Mouse (Mus musculus): ENCODE measurements around the gene Tom1l1. TPM values are rescaled to one million over a fixed set of nuclear protein-coding genes. Genes with fewer than 3 reads are reported as not detected.
A peak's percentile ranks its signal among the peaks of the same experiment; 100 is the strongest.

The Tom1l1 gene
- total and polyA plus RNA-seq, 2 experiments, result 4.7 to 20.9 TPM

DNA sequence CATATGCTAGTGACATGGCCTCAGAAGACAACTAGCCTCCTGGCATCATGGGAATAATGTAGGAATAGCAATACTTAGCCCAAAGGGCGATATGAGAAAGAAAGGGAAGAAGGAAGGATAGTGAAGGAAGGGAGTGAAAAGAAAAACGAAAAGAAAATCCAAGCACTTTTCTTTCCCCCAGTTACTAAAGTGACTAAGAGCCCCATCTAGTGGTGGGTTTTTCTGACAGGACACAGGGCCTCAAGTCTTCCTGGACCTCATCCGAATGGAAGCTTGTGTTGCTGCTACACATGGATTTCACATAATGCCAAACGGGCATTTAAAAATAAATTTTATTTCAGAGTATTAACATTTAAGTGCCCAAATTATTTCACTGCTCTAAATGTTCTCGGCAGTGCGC, 64.7 kb downstream of the Tom1l1 start:
- TF ChIP-seq CTCF (IDR thresholded peaks at IDR 0.05; ENCODE audit: low read depth, low read length), result peak; percentile 45
- TF ChIP-seq POLR2A (IDR thresholded peaks at IDR 0.05; ENCODE audit: extremely low read depth, insufficient read depth, low read length), result no peak
- 45% methylated on average over 6 of the region's 6 CpGs for WGBS
- no peak overlapping the region for H3K27ac ChIP-seq (replicated peaks; ENCODE audit: insufficient read depth, low read depth, low read length)
- no peaks in the 10 kb centered on the region for H3K27me3 ChIP-seq (ENCODE audit: control insufficient read depth, insufficient read depth, low read length)
- peak; percentile 35 for DNase-seq (ENCODE audit: extremely low read depth, low read depth, low spot score)
- H3K36me3 ChIP-seq (ENCODE audit: control insufficient read depth, insufficient read depth, low read length), result no peaks in the 10 kb centered on the region
- no peak overlapping the region for H3K9ac ChIP-seq (ENCODE audit: low read depth, low read length)
- H3K4me3 ChIP-seq (ENCODE audit: insufficient read depth, low read depth, low read length), result no peak overlapping the region
- no peaks in the 10 kb centered on the region; the same call in 1 of the 2 replicates for H3K4me1 ChIP-seq (ENCODE audit: control insufficient read depth, insufficient read depth, low read length)
- H3K79me2 ChIP-seq (ENCODE audit: control insufficient read depth, insufficient read depth, low read length), result no peaks in the 10 kb centered on the region

DNA sequence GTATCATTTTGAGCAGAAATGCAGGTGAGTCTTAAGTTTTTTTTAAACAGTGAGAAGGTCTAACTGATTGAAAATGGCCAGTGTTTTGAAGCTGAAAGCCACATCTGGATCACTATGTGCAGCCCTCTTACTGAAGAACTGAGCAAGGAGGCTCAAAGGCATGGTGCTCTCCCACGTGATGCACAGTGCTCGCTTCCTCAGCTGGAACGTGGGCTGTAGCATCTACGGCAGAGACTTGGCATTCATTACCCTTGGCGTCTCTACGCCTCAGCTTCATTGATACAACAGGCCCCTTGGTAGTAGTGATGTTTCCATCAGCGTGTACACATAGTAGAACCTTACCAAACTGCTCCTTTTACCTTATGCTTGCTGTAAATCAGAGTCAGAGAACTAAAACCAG, 65.7 kb downstream of the Tom1l1 start:
- Histone ChIP-seq H3K4me3 (ENCODE audit: insufficient read depth, low read depth, low read length) (no peak overlapping the region), H3K27ac (replicated peaks; ENCODE audit: insufficient read depth, low read depth, low read length) (no peak overlapping the region), H3K36me3 (ENCODE audit: control insufficient read depth, insufficient read depth, low read length) (no peaks in the 10 kb centered on the region), H3K4me1 (ENCODE audit: control insufficient read depth, insufficient read depth, low read length) (no peaks in the 10 kb centered on the region; the same call in 1 of the 2 replicates), H3K79me2 (ENCODE audit: control insufficient read depth, insufficient read depth, low read length) (no peaks in the 10 kb centered on the region), H3K9ac (ENCODE audit: low read depth, low read length) (no peak overlapping the region), H3K27me3 (ENCODE audit: control insufficient read depth, insufficient read depth, low read length) (no peaks in the 10 kb centered on the region)
- WGBS, result 91% methylated on average over 7 of the region's 7 CpGs
- DNase-seq (ENCODE audit: extremely low read depth, low read depth, low spot score), result no peak
- TF ChIP-seq CTCF (IDR thresholded peaks at IDR 0.05; ENCODE audit: low read depth, low read length), result no peak

DNA sequence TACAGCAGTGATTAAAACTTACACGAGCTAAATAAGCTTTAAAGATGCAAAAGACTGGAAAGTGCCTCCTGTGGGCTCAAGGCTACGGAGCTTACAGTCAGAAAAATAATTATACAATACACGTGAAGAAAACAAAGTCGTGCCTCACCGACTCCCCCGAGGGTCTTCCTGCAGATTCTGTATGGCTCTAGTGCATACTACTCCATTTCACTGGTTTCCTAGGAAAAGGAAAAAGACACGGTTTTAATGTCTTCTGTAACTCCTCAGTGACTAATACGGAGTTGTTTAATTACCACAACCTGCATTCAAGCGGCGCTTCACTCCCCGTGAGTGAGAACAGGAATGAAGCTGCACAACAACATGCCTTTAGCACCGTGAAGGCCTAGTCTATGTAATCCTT, 66.1 kb downstream of the Tom1l1 start:
- 91% methylated on average over 12 of the region's 12 CpGs for WGBS
- no peaks in the 10 kb centered on the region for H3K27me3 ChIP-seq (ENCODE audit: control insufficient read depth, insufficient read depth, low read length)
- no peak overlapping the region for H3K9ac ChIP-seq (ENCODE audit: low read depth, low read length)
- no peaks in the 10 kb centered on the region for H3K79me2 ChIP-seq (ENCODE audit: control insufficient read depth, insufficient read depth, low read length)
- no peak overlapping the region for H3K27ac ChIP-seq (replicated peaks; ENCODE audit: insufficient read depth, low read depth, low read length)
- H3K4me3 ChIP-seq (ENCODE audit: insufficient read depth, low read depth, low read length), result no peak overlapping the region
- no peak for TF ChIP-seq POLR2A (IDR thresholded peaks at IDR 0.05; ENCODE audit: extremely low read depth, insufficient read depth, low read length)
- TF ChIP-seq CTCF (IDR thresholded peaks at IDR 0.05; ENCODE audit: low read depth, low read length), result no peak
- DNase-seq (ENCODE audit: extremely low read depth, low read depth, low spot score), result no peak
- H3K36me3 ChIP-seq (ENCODE audit: control insufficient read depth, insufficient read depth, low read length), result no peaks in the 10 kb centered on the region
- H3K4me1 ChIP-seq (ENCODE audit: control insufficient read depth, insufficient read depth, low read length), result no peaks in the 10 kb centered on the region; the same call in 1 of the 2 replicates

DNA sequence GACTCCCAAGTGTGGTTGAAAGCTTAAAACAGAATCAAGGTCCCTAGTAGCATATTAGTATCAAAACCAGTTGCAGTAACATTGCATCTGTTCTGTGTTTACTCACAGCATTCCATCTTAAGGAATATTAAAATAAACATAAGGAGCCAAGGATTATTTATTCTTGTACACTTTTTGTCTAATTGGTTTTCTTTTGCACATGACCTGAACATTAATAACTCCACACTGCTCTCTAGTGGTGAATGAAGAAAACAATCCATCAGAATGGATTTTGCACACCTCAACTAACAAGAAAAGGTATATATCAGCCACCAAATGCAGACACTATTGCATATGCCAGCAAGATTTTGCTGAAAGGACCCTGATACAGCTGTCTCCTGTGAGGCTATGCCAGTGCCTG, 71.7 kb downstream of the Tom1l1 start:
- Histone ChIP-seq H3K27me3 (ENCODE audit: control insufficient read depth, insufficient read depth, low read length) (no peaks in the 10 kb centered on the region), H3K4me3 (ENCODE audit: insufficient read depth, low read depth, low read length) (no peak overlapping the region), H3K4me1 (ENCODE audit: control insufficient read depth, insufficient read depth, low read length) (no peaks in the 10 kb centered on the region), H3K79me2 (ENCODE audit: control insufficient read depth, insufficient read depth, low read length) (no peaks in the 10 kb centered on the region), H3K27ac (replicated peaks; ENCODE audit: insufficient read depth, low read depth, low read length) (no peak overlapping the region), H3K9ac (ENCODE audit: low read depth, low read length) (no peak overlapping the region), H3K36me3 (ENCODE audit: control insufficient read depth, insufficient read depth, low read length) (no peaks in the 10 kb centered on the region; the same call in 1 of the 2 replicates)
- no peak for TF ChIP-seq POLR2A (IDR thresholded peaks at IDR 0.05; ENCODE audit: extremely low read depth, insufficient read depth, low read length)
- peak; percentile 49; the same call in 1 of the 2 replicates for TF ChIP-seq CTCF (IDR thresholded peaks at IDR 0.05; ENCODE audit: low read depth, low read length)
- DNase-seq (ENCODE audit: extremely low read depth, low read depth, low spot score), result peak; percentile 34

DNA sequence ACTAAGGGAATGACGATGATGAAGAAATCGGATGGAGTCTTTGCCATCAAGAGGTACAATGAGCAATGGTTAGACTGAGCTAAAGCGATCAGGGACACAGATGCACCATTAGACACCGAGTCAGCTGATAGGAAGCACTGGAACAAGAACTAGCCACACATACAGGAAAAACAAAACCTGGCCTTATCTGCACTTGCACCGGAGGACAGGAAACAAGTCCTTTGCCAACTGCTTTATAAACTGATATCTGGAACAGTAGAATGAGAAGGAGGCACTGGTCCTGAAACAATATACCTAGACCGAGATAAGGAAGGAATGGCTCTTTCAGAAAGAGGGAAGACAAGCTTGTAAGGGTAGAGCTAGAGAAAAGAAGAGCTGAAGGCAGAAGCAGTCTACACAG, 73.4 kb downstream of the Tom1l1 start:
- TF ChIP-seq POLR2A (IDR thresholded peaks at IDR 0.05; ENCODE audit: extremely low read depth, insufficient read depth, low read length), result no peak
- TF ChIP-seq CTCF (IDR thresholded peaks at IDR 0.05; ENCODE audit: low read depth, low read length), result no peak
- Histone ChIP-seq H3K4me1 (ENCODE audit: control insufficient read depth, insufficient read depth, low read length) (no peaks in the 10 kb centered on the region), H3K9ac (ENCODE audit: low read depth, low read length) (no peak overlapping the region), H3K79me2 (ENCODE audit: control insufficient read depth, insufficient read depth, low read length) (no peaks in the 10 kb centered on the region), H3K36me3 (ENCODE audit: control insufficient read depth, insufficient read depth, low read length) (no peaks in the 10 kb centered on the region; the same call in 1 of the 2 replicates), H3K27me3 (ENCODE audit: control insufficient read depth, insufficient read depth, low read length) (no peaks in the 10 kb centered on the region), H3K4me3 (ENCODE audit: insufficient read depth, low read depth, low read length) (no peak overlapping the region), H3K27ac (replicated peaks; ENCODE audit: insufficient read depth, low read depth, low read length) (no peak overlapping the region)
- 74% methylated on average over 6 of the region's 6 CpGs for WGBS
- no peak for DNase-seq (ENCODE audit: extremely low read depth, low read depth, low spot score)

DNA sequence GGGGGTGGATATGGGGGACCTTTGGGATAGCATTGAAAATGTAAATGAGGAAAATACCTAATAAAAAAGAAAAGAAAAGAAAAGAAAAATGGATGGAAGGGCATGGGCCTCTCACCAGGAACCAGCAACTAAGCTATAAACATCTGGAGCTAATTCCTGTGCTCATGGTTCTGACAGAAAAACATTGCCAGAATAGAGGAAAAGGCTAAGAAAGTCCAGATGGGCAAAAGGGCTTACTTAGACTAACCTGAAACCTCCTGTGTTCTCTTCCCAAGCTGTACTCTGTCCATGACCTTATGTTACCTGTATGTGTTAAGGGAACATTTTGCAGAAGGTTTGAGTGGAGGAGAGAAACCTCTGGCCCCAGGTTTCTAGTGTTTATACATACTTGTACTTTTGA, 76.0 kb downstream of the Tom1l1 start:
- Histone ChIP-seq H3K4me3 (ENCODE audit: insufficient read depth, low read depth, low read length) (no peak overlapping the region), H3K79me2 (ENCODE audit: control insufficient read depth, insufficient read depth, low read length) (no peaks in the 10 kb centered on the region), H3K9ac (ENCODE audit: low read depth, low read length) (no peak overlapping the region), H3K27me3 (ENCODE audit: control insufficient read depth, insufficient read depth, low read length) (no peaks in the 10 kb centered on the region), H3K27ac (replicated peaks; ENCODE audit: insufficient read depth, low read depth, low read length) (no peak overlapping the region), H3K4me1 (ENCODE audit: control insufficient read depth, insufficient read depth, low read length) (no peaks in the 10 kb centered on the region), H3K36me3 (ENCODE audit: control insufficient read depth, insufficient read depth, low read length) (no peaks in the 10 kb centered on the region; the same call in 1 of the 2 replicates)
- DNase-seq (ENCODE audit: extremely low read depth, low read depth, low spot score), result no peak
- TF ChIP-seq CTCF (IDR thresholded peaks at IDR 0.05; ENCODE audit: low read depth, low read length), result no peak
- TF ChIP-seq POLR2A (IDR thresholded peaks at IDR 0.05; ENCODE audit: extremely low read depth, insufficient read depth, low read length), result no peak

Data from liver, adult 2 months (tissue).